Mouse (Mus musculus): ENCODE results near the gene Rbpj. TPM values are rescaled to one million over a fixed set of nuclear protein-coding genes. Genes with fewer than 3 reads are reported as not detected.
A peak's percentile ranks its signal among the peaks of the same experiment; 100 is the strongest.

The Rbpj gene
- polyA plus RNA-seq, 1 experiment from 2014 or later = 30.0 TPM

- H3K4me3 ChIP-seq (replicated peaks; ENCODE audit: low read length) = no peak overlapping the region
- no peaks in the 10 kb centered on the region for H3K9me3 ChIP-seq (replicated peaks; ENCODE audit: control insufficient read depth, low read length)
- H3K36me3 ChIP-seq (ENCODE audit: control insufficient read depth, insufficient read depth, low read length) = no peaks in the 10 kb centered on the region
- peaks cover 3% of the 10 kb centered on the region; the same call in 1 of the 2 replicates for H3K4me1 ChIP-seq (ENCODE audit: control insufficient read depth, insufficient read depth, low read length)
- no peak overlapping the region for H3K4me2 ChIP-seq (ENCODE audit: low read depth, low read length)
- no peak overlapping the region for H3K9ac ChIP-seq (ENCODE audit: low read length)
- H3K27me3 ChIP-seq (ENCODE audit: control insufficient read depth, insufficient read depth, low read length) = no peaks in the 10 kb centered on the region
- ATAC-seq (ENCODE audit: insufficient read depth, low FRiP score) = no peak
- 62% methylated on average over 6 of the region's 6 CpGs for WGBS
- H3K27ac ChIP-seq (ENCODE audit: low read length) = peak overlapping the region; percentile 39; the same call in 1 of the 2 replicates
Observed at GRCm38 (mm10) chr5:53557544-53558260, 91.8 kb downstream of the Rbpj start.

DNA sequence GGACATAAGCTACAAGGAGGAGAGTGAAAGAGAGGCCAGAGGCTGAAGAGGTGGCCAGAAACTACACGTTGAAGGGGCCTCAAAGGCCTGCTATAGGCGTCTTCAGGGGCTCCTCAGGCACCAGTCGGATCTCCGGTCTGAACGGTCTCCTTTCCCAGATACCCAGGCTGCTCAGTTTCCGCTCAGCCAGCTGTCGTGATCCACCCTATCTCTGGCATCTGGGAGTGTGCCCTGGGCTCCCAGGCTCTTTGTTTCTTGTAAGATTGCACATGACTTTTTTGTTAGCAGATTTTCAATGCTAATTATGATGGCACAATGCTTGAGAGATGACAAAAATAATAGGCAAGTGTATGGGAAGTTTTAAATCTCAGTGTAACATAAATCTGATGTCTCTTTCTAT is 95.2 kb downstream of the Rbpj start:
- Histone ChIP-seq H3K36me3 (ENCODE audit: control insufficient read depth, insufficient read depth, low read length) (no peaks in the 10 kb centered on the region), H3K4me3 (replicated peaks; ENCODE audit: low read length) (no peak overlapping the region), H3K4me1 (ENCODE audit: control insufficient read depth, insufficient read depth, low read length) (peaks cover 7% of the 10 kb centered on the region), H3K9me3 (replicated peaks; ENCODE audit: control insufficient read depth, low read length) (no peaks in the 10 kb centered on the region), H3K9ac (ENCODE audit: low read length) (no peak overlapping the region), H3K27me3 (ENCODE audit: control insufficient read depth, insufficient read depth, low read length) (no peaks in the 10 kb centered on the region), H3K27ac (ENCODE audit: low read length) (no peak overlapping the region), H3K4me2 (ENCODE audit: low read depth, low read length) (no peak overlapping the region)
- ATAC-seq (ENCODE audit: insufficient read depth, low FRiP score) = no peak
- WGBS = 75% methylated on average over 7 of the region's 7 CpGs

- Histone ChIP-seq H3K36me3 (ENCODE audit: control insufficient read depth, insufficient read depth, low read length) (no peaks in the 10 kb centered on the region), H3K27me3 (ENCODE audit: control insufficient read depth, insufficient read depth, low read length) (no peaks in the 10 kb centered on the region), H3K9ac (ENCODE audit: low read length) (no peak overlapping the region), H3K4me3 (replicated peaks; ENCODE audit: low read length) (peak overlapping the region; percentile 8; the same call in 1 of the 2 replicates), H3K9me3 (replicated peaks; ENCODE audit: control insufficient read depth, low read length) (no peaks in the 10 kb centered on the region), H3K4me2 (ENCODE audit: low read depth, low read length) (peak overlapping the region; percentile 34), H3K4me1 (ENCODE audit: control insufficient read depth, insufficient read depth, low read length) (peaks cover 4% of the 10 kb centered on the region; the same call in 1 of the 2 replicates), H3K27ac (ENCODE audit: low read length) (0 out of 2 replicates have a peak overlapping the region, but pooled peaks have one; percentile 43)
- no peak for ATAC-seq (ENCODE audit: insufficient read depth, low FRiP score)
- WGBS = 53% methylated on average over 19 of the region's 19 CpGs
Observed at GRCm38 (mm10) chr5:53564309-53564708, 98.4 kb downstream of the Rbpj start.

- peaks cover 4% of the 10 kb centered on the region; the same call in 1 of the 2 replicates for H3K4me1 ChIP-seq (ENCODE audit: control insufficient read depth, insufficient read depth, low read length)
- peak overlapping the region; percentile 67 for H3K27ac ChIP-seq (ENCODE audit: low read length)
- 53% methylated on average over 5 of the region's 5 CpGs for WGBS
Observed at GRCm38 (mm10) chr5:53565213-53565794, 99.4 kb downstream of the Rbpj start.

DNA sequence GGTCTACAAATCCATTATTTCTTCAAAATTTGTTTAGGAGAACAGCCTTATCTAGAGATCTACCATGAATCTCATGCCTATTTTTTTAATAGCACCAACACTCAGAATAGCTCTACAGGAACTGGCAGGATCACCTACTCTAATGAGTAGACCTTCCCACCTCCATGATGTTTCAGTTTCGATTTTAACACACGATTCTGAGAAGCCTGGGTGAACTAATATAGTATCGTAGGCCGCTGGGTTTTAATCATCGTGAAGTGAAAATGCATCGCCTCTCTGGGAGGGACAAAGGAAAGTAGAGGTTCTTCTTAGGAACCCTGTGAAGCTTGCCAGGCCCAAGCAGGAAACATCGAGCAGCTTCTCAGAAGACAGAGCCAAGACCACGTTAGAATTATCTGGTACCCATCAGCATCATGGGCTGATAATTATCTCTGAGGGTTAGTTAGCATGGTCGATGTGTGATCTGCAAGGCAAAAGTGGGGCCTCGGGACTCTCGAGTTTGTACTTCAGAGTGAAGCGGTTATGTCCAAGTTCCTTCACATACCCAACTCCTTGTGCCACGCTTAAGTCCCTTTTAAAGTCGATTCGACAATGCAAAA is 100.6 kb downstream of the Rbpj start:
- Histone ChIP-seq H3K9ac (ENCODE audit: low read length) (no peak overlapping the region), H3K4me2 (ENCODE audit: low read depth, low read length) (no peak overlapping the region), H3K9me3 (replicated peaks; ENCODE audit: control insufficient read depth, low read length) (no peaks in the 10 kb centered on the region), H3K4me3 (replicated peaks; ENCODE audit: low read length) (no peak overlapping the region), H3K27me3 (ENCODE audit: control insufficient read depth, insufficient read depth, low read length) (no peaks in the 10 kb centered on the region), H3K27ac (ENCODE audit: low read length) (no peak overlapping the region), H3K36me3 (ENCODE audit: control insufficient read depth, insufficient read depth, low read length) (no peaks in the 10 kb centered on the region), H3K4me1 (ENCODE audit: control insufficient read depth, insufficient read depth, low read length) (peaks cover 4% of the 10 kb centered on the region; the same call in 1 of the 2 replicates)
- ATAC-seq (ENCODE audit: insufficient read depth, low FRiP score) = no peak
- 91% methylated on average over 15 of the region's 15 CpGs for WGBS

More at GRCm38 (mm10) chr5:53565213-53565794, 99.4 kb downstream of the Rbpj start:
- Histone ChIP-seq H3K9me3 (replicated peaks; ENCODE audit: control insufficient read depth, low read length) (no peaks in the 10 kb centered on the region), H3K9ac (ENCODE audit: low read length) (no peak overlapping the region), H3K4me2 (ENCODE audit: low read depth, low read length) (no peak overlapping the region), H3K4me3 (replicated peaks; ENCODE audit: low read length) (no peak overlapping the region), H3K36me3 (ENCODE audit: control insufficient read depth, insufficient read depth, low read length) (no peaks in the 10 kb centered on the region), H3K27me3 (ENCODE audit: control insufficient read depth, insufficient read depth, low read length) (no peaks in the 10 kb centered on the region)
- ATAC-seq (ENCODE audit: insufficient read depth, low FRiP score) = no peak

GRCm38 (mm10) chr5:53572496-53572895 is 106.5 kb downstream of the Rbpj start:
- 83% methylated on average over 5 of the region's 5 CpGs for WGBS
- Histone ChIP-seq H3K9ac (ENCODE audit: low read length) (no peak overlapping the region), H3K4me3 (replicated peaks; ENCODE audit: low read length) (no peak overlapping the region), H3K27ac (ENCODE audit: low read length) (no peak overlapping the region), H3K4me2 (ENCODE audit: low read depth, low read length) (no peak overlapping the region), H3K9me3 (replicated peaks; ENCODE audit: control insufficient read depth, low read length) (no peaks in the 10 kb centered on the region), H3K27me3 (ENCODE audit: control insufficient read depth, insufficient read depth, low read length) (no peaks in the 10 kb centered on the region; the same call in 1 of the 2 replicates), H3K4me1 (ENCODE audit: control insufficient read depth, insufficient read depth, low read length) (no peaks in the 10 kb centered on the region), H3K36me3 (ENCODE audit: control insufficient read depth, insufficient read depth, low read length) (no peaks in the 10 kb centered on the region)
- ATAC-seq (ENCODE audit: insufficient read depth, low FRiP score) = no peak

DNA sequence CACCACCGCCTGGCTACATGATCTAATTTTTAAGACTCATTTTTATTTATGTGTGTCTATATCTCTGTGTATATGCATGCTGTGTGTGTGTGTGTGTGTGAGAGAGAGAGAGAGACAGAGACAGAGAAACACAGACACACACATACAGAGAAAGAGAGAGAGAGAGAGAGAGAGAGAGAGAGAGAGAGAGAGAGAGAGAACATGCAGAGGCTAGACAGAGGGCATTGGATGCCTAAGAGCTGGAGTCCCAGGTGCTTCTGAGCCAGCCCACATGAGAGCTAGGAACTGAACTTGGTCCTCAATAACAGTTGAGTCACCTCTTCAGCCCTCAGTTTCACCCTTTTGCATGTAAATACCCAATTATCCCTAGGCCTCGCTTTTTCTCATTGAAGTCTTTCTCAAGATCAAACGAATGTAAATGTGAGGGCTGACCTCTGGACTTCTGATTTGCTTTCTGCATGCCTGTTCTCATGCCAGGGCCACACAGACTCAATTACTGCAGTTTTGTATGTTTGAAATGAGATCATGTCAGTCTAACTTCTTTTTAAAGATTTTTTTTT is 109.0 kb downstream of the Rbpj start:
- Histone ChIP-seq H3K9ac (ENCODE audit: low read length) (no peak overlapping the region), H3K27ac (ENCODE audit: low read length) (no peak overlapping the region), H3K9me3 (replicated peaks; ENCODE audit: control insufficient read depth, low read length) (no peaks in the 10 kb centered on the region), H3K36me3 (ENCODE audit: control insufficient read depth, insufficient read depth, low read length) (no peaks in the 10 kb centered on the region), H3K27me3 (ENCODE audit: control insufficient read depth, insufficient read depth, low read length) (no peaks in the 10 kb centered on the region; the same call in 1 of the 2 replicates), H3K4me1 (ENCODE audit: control insufficient read depth, insufficient read depth, low read length) (no peaks in the 10 kb centered on the region), H3K4me3 (replicated peaks; ENCODE audit: low read length) (no peak overlapping the region), H3K4me2 (ENCODE audit: low read depth, low read length) (no peak overlapping the region)
- 54% methylated on average over 3 of the region's 3 CpGs for WGBS
- no peak for ATAC-seq (ENCODE audit: insufficient read depth, low FRiP score)

DNA sequence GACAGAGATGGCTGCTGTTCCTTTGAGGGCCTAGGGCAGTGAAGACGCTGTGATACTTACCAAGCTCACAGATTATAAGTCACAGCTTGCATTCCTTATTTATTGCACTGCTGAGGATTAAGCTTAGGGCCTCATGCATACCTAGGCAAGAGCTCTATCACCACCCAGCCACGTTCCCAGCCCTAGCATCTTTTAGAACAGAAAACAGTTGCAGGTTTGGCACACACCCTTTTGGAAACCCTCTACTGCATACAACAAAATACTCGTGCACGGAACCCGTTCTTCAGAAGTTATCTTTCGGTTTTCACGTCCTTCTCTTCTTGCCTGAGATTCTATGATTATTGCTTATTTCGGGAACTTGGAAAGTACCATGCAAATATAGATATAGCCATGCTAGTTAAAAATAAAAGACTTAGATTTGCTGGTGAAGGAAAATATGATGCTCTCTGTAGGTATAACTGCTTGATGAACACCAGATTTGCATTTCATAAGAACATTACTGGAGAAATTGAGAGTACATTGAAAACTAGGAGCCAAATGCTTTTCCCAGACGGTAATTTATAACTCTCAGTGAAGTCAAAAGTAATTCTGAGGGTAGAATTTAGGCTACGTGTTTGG is 111.4 kb downstream of the Rbpj start:
- Histone ChIP-seq H3K36me3 (ENCODE audit: control insufficient read depth, insufficient read depth, low read length) (no peaks in the 10 kb centered on the region), H3K4me1 (ENCODE audit: control insufficient read depth, insufficient read depth, low read length) (no peaks in the 10 kb centered on the region), H3K4me2 (ENCODE audit: low read depth, low read length) (no peak overlapping the region), H3K9me3 (replicated peaks; ENCODE audit: control insufficient read depth, low read length) (no peaks in the 10 kb centered on the region), H3K4me3 (replicated peaks; ENCODE audit: low read length) (no peak overlapping the region), H3K27me3 (ENCODE audit: control insufficient read depth, insufficient read depth, low read length) (no peaks in the 10 kb centered on the region; the same call in 1 of the 2 replicates), H3K27ac (ENCODE audit: low read length) (no peak overlapping the region), H3K9ac (ENCODE audit: low read length) (no peak overlapping the region)
- 76% methylated on average over 10 of the region's 10 CpGs for WGBS
- ATAC-seq (ENCODE audit: insufficient read depth, low FRiP score) = no peak

All from stomach, embryonic 16.5 days (tissue).